Mouse (Mus musculus) ES-E14 (cell line): ENCODE measurements around the gene Jph4.

Experiments
- CHD2 ChIP-seq: IDR thresholded peaks from 2 replicates; pipeline ENCODE4 v1.6.1; 2014; ENCODE audit warnings: mild to moderate bottlenecking, low read depth, low read length, inconsistent platforms
- HCFC1 ChIP-seq: IDR thresholded peaks from 2 replicates; pipeline ENCODE4 v1.6.1; 2012; ENCODE audit warnings: low read length, inconsistent platforms, borderline replicate concordance; ENCODE audit not compliant: insufficient read depth
- MAFK ChIP-seq: IDR thresholded peaks from 2 replicates; pipeline ENCODE4 v1.6.1; 2014; ENCODE audit warnings: mild to moderate bottlenecking, low read depth, low read length, inconsistent platforms; ENCODE audit not compliant: insufficient read depth
- ZC3H11A ChIP-seq: IDR thresholded peaks from 2 replicates; pipeline ENCODE4 v1.6.1; 2012; ENCODE audit warnings: low read depth, mild to moderate bottlenecking, inconsistent platforms, low read length, borderline replicate concordance
- ZNF384 ChIP-seq: IDR thresholded peaks from 2 replicates; pipeline ENCODE4 v1.6.1; 2012; ENCODE audit warnings: low read depth, low read length, inconsistent platforms

DNA sequence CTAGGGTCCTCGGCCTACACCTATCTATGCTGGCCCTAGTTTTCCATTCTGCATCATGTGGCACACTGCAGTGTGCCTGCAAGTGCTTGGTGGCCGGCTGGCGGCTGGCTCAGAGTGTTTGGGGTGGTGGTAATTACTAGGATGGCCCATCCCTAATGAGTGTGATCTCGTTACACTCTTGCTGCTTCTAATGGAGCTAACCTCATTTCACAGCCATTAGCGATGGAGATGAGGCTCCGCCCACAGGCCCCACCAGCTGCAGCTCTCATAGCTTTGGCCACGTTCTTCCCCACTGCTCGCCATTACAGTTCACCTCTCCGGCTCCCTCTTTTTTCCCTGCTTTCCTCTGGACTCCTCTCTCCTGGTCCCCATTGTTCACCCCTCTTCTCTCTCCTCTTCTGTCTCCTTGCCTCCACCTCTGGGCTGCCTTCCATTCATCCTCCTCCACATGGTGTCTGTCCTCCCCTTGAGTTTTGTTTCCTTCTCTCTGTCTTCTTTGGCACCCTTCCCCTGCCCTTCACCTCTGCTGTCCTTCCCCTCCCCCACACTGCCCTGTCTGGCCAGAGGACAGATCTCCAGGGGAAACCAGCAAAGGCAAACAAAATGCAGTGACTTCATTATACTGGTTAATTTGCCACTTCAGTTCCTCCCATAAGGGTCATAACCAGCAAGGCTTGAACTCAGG, 31.3 kb downstream of the Jph4 start:
- no peak for TF ChIP-seq HCFC1
- TF ChIP-seq ZNF384, result no peak
- no peak for TF ChIP-seq ZC3H11A
- TF ChIP-seq MAFK, result no peak
- TF ChIP-seq CHD2, result no peak
